Mouse (Mus musculus) limb, embryonic 15.5 days (tissue): Measurements from ENCODE around the gene Sept7. TPM values are rescaled to one million over a fixed set of nuclear protein-coding genes. Genes with fewer than 3 reads are reported as not detected.
"Not testable (repeated sequence)": the region's sequence is repeated elsewhere in the genome, so short reads cannot be mapped to it uniquely, and the experiment has no call there.

Source experiments
- ATAC-seq: fragments of 200-750 bp; cut with Nextera tagmentation; 2 replicates; pipeline ENCODE4 v1.8.0; 2017; ENCODE audit warnings: low read depth, moderate TSS enrichment; ENCODE audit not compliant: insufficient number of reproducible peaks, low FRiP score, low TSS enrichment
- H3K27ac ChIP-seq: fragments of 300-500 bp; sonication (generic); 2 replicates; pipeline ENCODE4 v1.5.1; 2015; ENCODE audit warnings: moderate library complexity, mild to moderate bottlenecking, inconsistent platforms
- H3K27me3 ChIP-seq: fragments of 300-500 bp; sonication (generic); 2 replicates; pipeline ENCODE4 v1.6.1; 2015; ENCODE audit warnings: inconsistent platforms
- H3K36me3 ChIP-seq: fragments of 300-500 bp; sonication (generic); 2 replicates; pipeline ENCODE4 v1.6.1; 2015; ENCODE audit warnings: inconsistent platforms
- H3K4me1 ChIP-seq: fragments of 300-500 bp; sonication (generic); 2 replicates; pipeline ENCODE4 v1.6.1; 2015; ENCODE audit warnings: inconsistent platforms
- H3K4me2 ChIP-seq: fragments of 300-500 bp; sonication (generic); 2 replicates; pipeline ENCODE4 v1.6.1; 2015; ENCODE audit warnings: mild to moderate bottlenecking, inconsistent platforms
- H3K4me3 ChIP-seq: fragments of 300-500 bp; sonication (generic); 2 replicates; pipeline ENCODE4 v1.5.1; 2015; ENCODE audit warnings: mild to moderate bottlenecking, inconsistent platforms
- H3K9ac ChIP-seq: fragments of 300-500 bp; sonication (generic); 2 replicates; pipeline ENCODE4 v1.6.1; 2015; ENCODE audit warnings: inconsistent platforms
- H3K9me3 ChIP-seq: fragments of 300-500 bp; sonication (generic); 2 replicates; pipeline ENCODE4 v1.6.1; 2016; ENCODE audit warnings: inconsistent platforms
- WGBS: fragments of 180-500 bp; shearing (Covaris S2); methylation state at CpG from one replicate; pipeline ENCODE4 v1.1.7; 2015; 5-methylcytosine and 5-hydroxymethylcytosine counted together
- polyA plus RNA-seq: library from polyadenylated mRNA; unstranded; fragments of >200 nt; fragmentation: Nextera tagmentation; extraction: Ambion mirVana; gene quantifications from 2 replicates; pipeline ENCODE4 v1.2.1, GENCODE M21; 2015

Sept7 gene
- polyA plus RNA-seq, 1 experiment from 2014 or later, result 309 TPM

GRCm38 (mm10) chr9:25262087-25262486 lies 9.8 kb downstream of the Sept7 start:
- peaks cover 10% of the 10 kb centered on the region for H3K36me3 ChIP-seq
- H3K27ac ChIP-seq, result no peak overlapping the region
- H3K9ac ChIP-seq, result no peak overlapping the region
- H3K4me2 ChIP-seq, result no peak overlapping the region
- 80% methylated on average over 1 of the region's 1 CpGs for WGBS
- ATAC-seq, result no peak
- no peaks in the 10 kb centered on the region for H3K27me3 ChIP-seq
- no peaks in the 10 kb centered on the region for H3K4me1 ChIP-seq
- no peak overlapping the region for H3K4me3 ChIP-seq
- H3K9me3 ChIP-seq, result no peaks in the 10 kb centered on the region

DNA sequence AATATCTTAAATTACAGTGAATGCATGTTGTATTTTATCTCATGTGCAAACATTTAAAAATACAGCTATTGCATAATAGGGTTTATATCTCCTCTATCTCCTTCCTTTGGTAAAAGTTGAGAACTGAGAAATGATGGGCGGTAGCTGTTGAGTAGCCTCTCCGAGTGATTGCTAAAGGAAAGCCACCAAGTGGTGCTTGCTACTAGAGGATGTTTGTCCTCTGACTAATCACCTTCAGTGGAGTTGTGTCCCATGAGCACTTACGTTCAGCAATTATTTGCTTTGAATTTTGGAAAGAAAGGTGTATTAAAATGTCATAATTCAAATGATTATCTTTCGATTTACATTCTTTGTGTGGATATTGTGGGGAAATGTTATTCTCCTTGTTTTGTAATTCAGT lies 13.6 kb downstream of the Sept7 start:
- H3K9ac ChIP-seq, result no peak overlapping the region
- no peak overlapping the region for H3K27ac ChIP-seq
- H3K4me2 ChIP-seq, result no peak overlapping the region
- ATAC-seq, result no peak
- no peaks in the 10 kb centered on the region for H3K4me1 ChIP-seq
- H3K4me3 ChIP-seq, result no peak overlapping the region
- H3K36me3 ChIP-seq, result peaks cover 24% of the 10 kb centered on the region
- no peaks in the 10 kb centered on the region for H3K27me3 ChIP-seq
- WGBS, result 94% methylated on average over 4 of the region's 4 CpGs
- no peaks in the 10 kb centered on the region for H3K9me3 ChIP-seq

GRCm38 (mm10) chr9:25267133-25267532 lies 14.9 kb downstream of the Sept7 start:
- Histone ChIP-seq H3K4me1 (no peaks in the 10 kb centered on the region), H3K27ac (no peak overlapping the region), H3K36me3 (peaks cover 31% of the 10 kb centered on the region), H3K4me2 (no peak overlapping the region), H3K4me3 (no peak overlapping the region), H3K9ac (no peak overlapping the region), H3K9me3 (no peaks in the 10 kb centered on the region), H3K27me3 (no peaks in the 10 kb centered on the region)
- WGBS, result 92% methylated on average over 3 of the region's 3 CpGs
- ATAC-seq, result no peak

GRCm38 (mm10) chr9:25267574-25267973 lies 15.3 kb downstream of the Sept7 start:
- H3K4me3 ChIP-seq, result no peak overlapping the region
- 78% methylated on average over 2 of the region's 2 CpGs for WGBS
- H3K9ac ChIP-seq, result no peak overlapping the region
- H3K36me3 ChIP-seq, result peaks cover 31% of the 10 kb centered on the region
- no peaks in the 10 kb centered on the region for H3K4me1 ChIP-seq
- no peak overlapping the region for H3K4me2 ChIP-seq
- ATAC-seq, result no peak
- no peaks in the 10 kb centered on the region for H3K9me3 ChIP-seq
- H3K27me3 ChIP-seq, result no peaks in the 10 kb centered on the region
- H3K27ac ChIP-seq, result no peak overlapping the region

DNA sequence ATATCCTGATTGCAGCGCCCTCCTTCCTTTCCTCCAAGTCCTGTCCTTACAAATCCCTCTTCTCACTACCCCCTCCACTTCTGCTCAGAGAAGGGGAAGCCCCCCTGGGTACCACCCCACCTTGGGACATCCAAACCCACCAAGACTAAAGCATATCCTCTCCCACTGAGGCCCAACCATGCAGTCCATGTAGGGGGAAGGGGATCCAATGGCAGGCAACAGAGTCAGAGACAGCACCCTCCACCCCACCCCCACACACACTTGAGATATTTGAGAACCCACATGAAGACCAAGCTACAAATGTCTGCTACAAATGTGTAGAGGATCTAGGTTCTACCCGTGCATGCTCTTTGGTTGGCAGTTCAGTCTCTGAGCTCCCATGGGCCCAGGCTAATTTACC lies 19.7 kb downstream of the Sept7 start:
- H3K36me3 ChIP-seq, result peaks cover 25% of the 10 kb centered on the region
- 90% methylated on average over 2 of the region's 2 CpGs for WGBS

GRCm38 (mm10) chr9:25289796-25290195 lies 37.6 kb downstream of the Sept7 start:
- H3K4me3 ChIP-seq, result no peak overlapping the region
- H3K36me3 ChIP-seq, result peaks cover 26% of the 10 kb centered on the region; the same call in 1 of the 2 replicates
- H3K4me2 ChIP-seq, result no peak overlapping the region
- H3K27ac ChIP-seq, result no peak overlapping the region
- H3K4me1 ChIP-seq, result no peaks in the 10 kb centered on the region
- no peaks in the 10 kb centered on the region for H3K27me3 ChIP-seq
- WGBS, result 97% methylated on average over 1 of the region's 1 CpGs
- H3K9ac ChIP-seq, result no peak overlapping the region
- H3K9me3 ChIP-seq, result no peaks in the 10 kb centered on the region
- no peak for ATAC-seq

More for the DNA sequence above, 19.7 kb downstream of the Sept7 start:
- Histone ChIP-seq H3K4me3 (no peak overlapping the region), H3K27me3 (no peaks in the 10 kb centered on the region), H3K9me3 (no peaks in the 10 kb centered on the region), H3K4me1 (no peaks in the 10 kb centered on the region), H3K9ac (no peak overlapping the region), H3K27ac (no peak overlapping the region), H3K4me2 (no peak overlapping the region)
- ATAC-seq, result no peak

DNA sequence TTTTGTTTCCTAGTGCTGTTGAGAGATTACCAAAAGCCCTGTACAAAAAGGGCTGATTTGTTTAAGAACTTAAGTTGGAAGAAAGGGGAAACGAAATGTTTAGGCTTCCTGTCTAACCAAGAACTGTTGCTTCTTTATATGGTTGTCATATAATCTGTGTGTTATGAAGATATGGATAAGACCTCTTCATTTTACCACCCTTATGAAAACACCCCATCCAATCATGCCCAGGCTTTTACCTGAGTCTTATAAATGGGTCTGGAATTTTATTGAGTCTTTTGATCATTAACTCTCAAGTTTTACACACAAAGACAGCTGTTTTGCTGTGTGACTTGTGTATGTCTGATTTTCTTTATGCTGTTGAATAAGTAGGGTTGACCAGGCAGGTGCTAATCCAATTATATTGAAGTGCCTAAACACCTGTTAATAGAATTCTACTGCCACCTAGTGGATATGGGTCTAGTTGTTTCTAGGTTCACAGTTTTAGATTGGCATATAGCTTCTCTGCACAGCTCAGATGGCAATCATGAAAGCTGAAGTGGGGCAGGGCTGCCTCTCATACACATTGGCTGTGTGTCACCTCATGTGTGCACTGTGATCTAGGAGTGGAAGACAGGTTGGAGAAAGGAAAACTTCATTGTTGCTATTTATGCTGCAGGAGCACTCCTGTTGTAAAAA lies 57.4 kb downstream of the Sept7 start:
- no peak for ATAC-seq
- Histone ChIP-seq H3K9ac (no peak overlapping the region), H3K9me3 (no peaks in the 10 kb centered on the region), H3K4me3 (no peak overlapping the region), H3K4me1 (no peaks in the 10 kb centered on the region), H3K36me3 (peaks cover 13% of the 10 kb centered on the region), H3K27ac (no peak overlapping the region), H3K4me2 (no peak overlapping the region), H3K27me3 (no peaks in the 10 kb centered on the region)
- 75% methylated on average over 1 of the region's 1 CpGs for WGBS

GRCm38 (mm10) chr9:25314304-25314703 lies 62.1 kb downstream of the Sept7 start:
- Histone ChIP-seq H3K27ac (no peak overlapping the region), H3K4me1 (no peaks in the 10 kb centered on the region), H3K4me3 (no peak overlapping the region), H3K9me3 (no peaks in the 10 kb centered on the region), H3K27me3 (no peaks in the 10 kb centered on the region), H3K36me3 (0 out of 2 replicates have a peak, but pooled peaks cover 7% of the 10 kb centered on the region), H3K4me2 (no peak overlapping the region), H3K9ac (no peak overlapping the region)
- 83% methylated on average over 4 of the region's 4 CpGs for WGBS
- ATAC-seq, result no peak

GRCm38 (mm10) chr9:25317827-25318505 lies 65.7 kb downstream of the Sept7 start:
- H3K9ac ChIP-seq, result no peak overlapping the region
- no peak overlapping the region for H3K4me3 ChIP-seq
- 0 out of 2 replicates have a peak, but pooled peaks cover 1% of the 10 kb centered on the region for H3K36me3 ChIP-seq
- no peak for ATAC-seq
- H3K4me2 ChIP-seq, result no peak overlapping the region
- no peaks in the 10 kb centered on the region for H3K27me3 ChIP-seq
- H3K4me1 ChIP-seq, result no peaks in the 10 kb centered on the region
- 49% methylated on average over 4 of the region's 4 CpGs for WGBS
- no peak overlapping the region for H3K27ac ChIP-seq
- no peaks in the 10 kb centered on the region for H3K9me3 ChIP-seq

DNA sequence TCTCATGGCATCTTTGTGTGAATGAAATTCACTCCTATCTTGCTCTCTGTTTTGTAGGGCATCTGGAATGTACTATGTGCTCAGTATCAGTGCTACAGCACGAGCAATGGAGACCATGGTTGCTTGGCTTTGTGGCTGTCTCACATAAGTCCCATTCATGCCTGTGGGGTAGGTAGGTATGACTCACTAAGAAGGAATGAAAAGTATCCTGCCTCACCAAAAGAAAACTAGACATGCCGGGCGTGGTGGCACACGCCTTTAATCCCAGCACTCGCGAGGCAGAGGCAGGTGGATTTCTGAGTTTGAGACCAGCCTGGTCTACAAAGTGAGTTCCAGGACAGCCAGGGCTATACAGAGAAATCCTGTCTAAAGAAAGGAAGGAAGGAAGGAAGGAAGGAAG lies 67.4 kb downstream of the Sept7 start:
- H3K9ac ChIP-seq, H3K36me3 ChIP-seq, H3K27me3 ChIP-seq, H3K9me3 ChIP-seq, ATAC-seq, H3K27ac ChIP-seq, H3K4me2 ChIP-seq, H3K4me1 ChIP-seq, H3K4me3 ChIP-seq: not testable (repeated sequence)
- 78% methylated on average over 6 of the region's 6 CpGs for WGBS

DNA sequence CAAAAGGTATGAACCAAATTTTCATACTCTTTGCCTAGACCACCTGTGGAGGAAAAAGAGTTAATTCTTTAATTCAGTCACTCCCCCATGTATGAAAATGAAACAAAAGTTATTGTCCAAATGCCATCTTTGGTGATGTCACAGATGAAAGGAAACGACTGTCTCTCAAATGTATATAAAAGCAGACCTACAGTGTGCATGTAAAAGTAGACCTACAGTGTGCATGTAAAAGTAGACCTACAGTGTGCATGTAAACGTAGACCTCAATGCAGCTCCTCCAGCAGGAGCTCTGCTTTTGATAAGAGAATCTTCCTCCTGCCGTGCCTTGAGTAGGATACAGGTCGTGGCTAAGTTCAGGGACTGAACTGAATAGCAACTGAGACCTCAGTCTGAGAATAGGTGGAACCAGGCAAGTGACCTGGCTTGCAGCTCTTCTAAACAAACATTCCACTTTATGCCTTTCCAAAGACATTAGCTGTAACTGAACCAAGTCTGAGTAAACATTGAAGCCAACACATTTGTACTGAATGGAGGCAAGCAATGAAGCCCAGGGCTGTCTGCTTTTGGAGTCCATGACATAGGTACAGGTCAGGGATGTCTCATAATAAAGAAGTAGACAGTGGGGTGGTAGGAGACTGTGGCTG lies 75.6 kb downstream of the Sept7 start:
- no peak for ATAC-seq
- Histone ChIP-seq H3K9ac (no peak overlapping the region), H3K4me3 (no peak overlapping the region), H3K4me1 (no peaks in the 10 kb centered on the region), H3K36me3 (no peaks in the 10 kb centered on the region), H3K27ac (no peak overlapping the region), H3K27me3 (no peaks in the 10 kb centered on the region), H3K4me2 (no peak overlapping the region), H3K9me3 (no peaks in the 10 kb centered on the region)
- WGBS, result 80% methylated on average over 4 of the region's 4 CpGs
